Mouse (Mus musculus) cortical plate, adult 2 months (tissue): ENCODE results near the gene Wipf1. TPM values are rescaled to one million over a fixed set of nuclear protein-coding genes. Genes with fewer than 3 reads are reported as not detected.
A peak's percentile ranks its signal among the peaks of the same experiment; 100 is the strongest.

Source experiments
- H3K27ac ChIP-seq: fragments of 200-500 bp; 2 replicates; pipeline ENCODE4 v1.5.1; 2012; ENCODE audit warnings: low read length, control low read depth, inconsistent platforms; ENCODE audit not compliant: insufficient read depth
- H3K4me1 ChIP-seq: fragments of 200-500 bp; 2 replicates; pipeline ENCODE4 v1.6.1; 2011; ENCODE audit warnings: low read length; ENCODE audit not compliant: control insufficient read depth, insufficient read depth
- H3K4me3 ChIP-seq: fragments of 200-500 bp; 2 replicates; pipeline ENCODE4 v1.5.1; 2011; ENCODE audit warnings: mild to moderate bottlenecking, low read length, control low read depth; ENCODE audit not compliant: insufficient read depth
- CTCF ChIP-seq: fragments of 200-500 bp; IDR thresholded peaks from 2 replicates; pipeline ENCODE4 v1.5.1; 2011; ENCODE audit warnings: mild to moderate bottlenecking, control low read depth, low read length; ENCODE audit not compliant: insufficient read depth; ENCODE audit errors: extremely low read depth
- POLR2A ChIP-seq: fragments of 200-500 bp; IDR thresholded peaks from 2 replicates; pipeline ENCODE4 v1.6.1; 2011; ENCODE audit warnings: mild to moderate bottlenecking, low read length, control low read depth; ENCODE audit not compliant: insufficient read depth; ENCODE audit errors: extremely low read depth
- polyA plus RNA-seq: library from polyadenylated mRNA; depleted of rRNA; stranded (reverse); fragments of >200 nt; gene quantifications from 2 replicates; pipeline ENCODE4 v1.2.3, GENCODE M21; 2012

Wipf1 gene
- polyA plus RNA-seq, 1 experiment: 7.4 TPM

GRCm38 (mm10) chr2:73431959-73432396, 97.6 kb downstream of the Wipf1 start:
- H3K27ac ChIP-seq: no peak overlapping the region
- no peak overlapping the region for H3K4me3 ChIP-seq
- H3K4me1 ChIP-seq: no peaks in the 10 kb centered on the region
- TF ChIP-seq CTCF: no peak
- no peak for TF ChIP-seq POLR2A

- H3K27ac ChIP-seq: no peak overlapping the region
Measured at GRCm38 (mm10) chr2:73428803-73429468, 100.6 kb downstream of the Wipf1 start.

GRCm38 (mm10) chr2:73427293-73427692, 102.2 kb downstream of the Wipf1 start:
- Histone ChIP-seq H3K4me1 (no peaks in the 10 kb centered on the region), H3K27ac (no peak overlapping the region), H3K4me3 (no peak overlapping the region)
- TF ChIP-seq POLR2A (no peak), CTCF (peak; percentile 38; the same call in 1 of the 2 replicates)

More at GRCm38 (mm10) chr2:73428803-73429468, 100.6 kb downstream of the Wipf1 start:
- no peaks in the 10 kb centered on the region for H3K4me1 ChIP-seq
- no peak for TF ChIP-seq CTCF
- 0 out of 2 replicates have a peak, but pooled peaks have one; percentile 29 for TF ChIP-seq POLR2A
- H3K4me3 ChIP-seq: no peak overlapping the region

- H3K4me1 ChIP-seq: no peaks in the 10 kb centered on the region
- TF ChIP-seq POLR2A (no peak), CTCF (no peak)
- no peak overlapping the region for H3K4me3 ChIP-seq
- no peak overlapping the region for H3K27ac ChIP-seq
Measured at GRCm38 (mm10) chr2:73425822-73426221, 103.7 kb downstream of the Wipf1 start.

GRCm38 (mm10) chr2:73419730-73420129, 109.8 kb downstream of the Wipf1 start:
- Histone ChIP-seq H3K4me1 (no peaks in the 10 kb centered on the region), H3K4me3 (no peak overlapping the region), H3K27ac (no peak overlapping the region)
- no peak for TF ChIP-seq CTCF
- no peak for TF ChIP-seq POLR2A

GRCm38 (mm10) chr2:73419285-73419684, 110.2 kb downstream of the Wipf1 start:
- TF ChIP-seq CTCF (peak; percentile 39), POLR2A (no peak)
- Histone ChIP-seq H3K4me1 (no peaks in the 10 kb centered on the region), H3K4me3 (no peak overlapping the region), H3K27ac (no peak overlapping the region)

- H3K4me3 ChIP-seq: no peak overlapping the region
- TF ChIP-seq CTCF: no peak
- TF ChIP-seq POLR2A: no peak
- no peak overlapping the region for H3K27ac ChIP-seq
- no peaks in the 10 kb centered on the region for H3K4me1 ChIP-seq
Measured at GRCm38 (mm10) chr2:73415892-73416291, 113.6 kb downstream of the Wipf1 start.

- TF ChIP-seq CTCF: no peak
- no peak for TF ChIP-seq POLR2A
- Histone ChIP-seq H3K27ac (no peak overlapping the region), H3K4me1 (no peaks in the 10 kb centered on the region), H3K4me3 (no peak overlapping the region)
Measured at GRCm38 (mm10) chr2:73410076-73410475, 119.5 kb downstream of the Wipf1 start.

GRCm38 (mm10) chr2:73407662-73408061, 121.9 kb downstream of the Wipf1 start:
- Histone ChIP-seq H3K4me1 (no peaks in the 10 kb centered on the region), H3K27ac (no peak overlapping the region), H3K4me3 (no peak overlapping the region)
- TF ChIP-seq CTCF: no peak
- TF ChIP-seq POLR2A: no peak

GRCm38 (mm10) chr2:73406336-73406915, 123.1 kb downstream of the Wipf1 start:
- no peak overlapping the region for H3K27ac ChIP-seq
- no peak for TF ChIP-seq CTCF
- TF ChIP-seq POLR2A: no peak
- H3K4me3 ChIP-seq: no peak overlapping the region
- H3K4me1 ChIP-seq: no peaks in the 10 kb centered on the region
